Mouse (Mus musculus): ENCODE measurements at regions not wholly inside any gene's neighbourhood (a gene's known extent, or its start where the extent isn't known, plus 50 kb on each side); places are given as distances from the start of the nearest gene placed in this dataset.

DNA sequence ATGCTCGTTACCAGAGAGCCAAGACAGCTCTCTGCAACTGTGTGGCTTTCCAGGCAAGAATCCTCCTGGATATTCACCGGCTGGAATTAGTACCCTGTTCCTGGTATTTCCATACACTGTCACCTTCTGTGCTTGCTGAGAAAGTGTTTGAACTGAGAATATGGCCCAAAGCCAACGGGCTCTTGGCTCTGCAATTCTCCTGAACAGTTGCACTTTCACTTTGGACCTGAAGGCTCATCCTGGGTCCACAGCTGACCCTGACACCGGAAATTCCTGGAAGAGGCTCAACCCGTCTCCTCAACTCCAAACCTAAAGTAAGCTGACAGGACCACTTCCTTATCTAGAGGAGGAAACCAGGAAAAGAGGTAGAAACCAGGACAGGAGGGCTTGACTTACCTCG lies 69.7 kb upstream of the Ipo5 start:
- TF ChIP-seq CTCF (IDR thresholded peaks at IDR 0.05; ENCODE audit: low read depth) (no peak), EP300 (IDR thresholded peaks at IDR 0.05; ENCODE audit: low read depth) (no peak)

All from liver, embryonic 14.5 days (tissue).